In the genomic region with DNA sequence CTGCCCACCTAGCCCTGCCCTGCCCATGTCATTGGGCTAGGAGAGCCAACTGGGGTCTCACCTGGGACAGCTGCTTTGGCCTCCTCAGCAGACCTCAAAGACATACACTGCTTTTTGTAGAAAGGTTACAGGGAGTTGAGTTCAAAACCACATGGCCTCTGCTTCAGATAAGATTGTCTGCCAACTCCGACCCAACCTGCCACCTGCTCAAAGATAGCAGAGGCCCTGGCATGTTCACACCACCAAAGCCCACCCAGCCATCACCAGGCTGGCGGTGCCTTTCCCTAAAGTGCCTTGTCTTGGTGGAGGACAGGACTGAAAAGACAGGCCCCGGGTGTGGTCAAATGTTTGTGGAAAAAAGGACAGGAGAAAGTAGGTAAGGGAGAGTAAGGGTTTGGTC, we compare ENCODE assay signal across 1 mouse cellular context.
TF ChIP-seq lines count a peak whose summit lies in the region.

No protein-coding gene starts in this region.

TF ChIP-seq in MEL, 35 proteins besides CTCF, POLR2A, EP300 and RAD21:
- TF ChIP-seq ZKSCAN1 (IDR thresholded peaks at IDR 0.05; ENCODE audit: low read depth, low read length) = no peak
- peak; percentile 65 for TF ChIP-seq SIN3A (IDR thresholded peaks at IDR 0.05; ENCODE audit: low read length)
- no peak for TF ChIP-seq CHD2 (IDR thresholded peaks at IDR 0.05; ENCODE audit: low read length)
- peak; percentile 36; the same call in 1 of the 2 replicates for TF ChIP-seq MXI1 (IDR thresholded peaks at IDR 0.05; ENCODE audit: low read depth, low read length)
- peak; percentile 68 for TF ChIP-seq ETS1 (IDR thresholded peaks at IDR 0.05; ENCODE audit: low read depth, low read length)
- peak; percentile 84 for TF ChIP-seq TCF12 (IDR thresholded peaks at IDR 0.05; ENCODE audit: low read depth, low read length)
- no peak for TF ChIP-seq JUND (IDR thresholded peaks at IDR 0.05; ENCODE audit: low read depth, low read length)
- TF ChIP-seq MAZ (IDR thresholded peaks at IDR 0.05; ENCODE audit: low read depth, low read length) = no peak
- TF ChIP-seq GATA1 (IDR thresholded peaks at IDR 0.05; ENCODE audit: low read depth, low read length) = peak; percentile 76
- no peak for TF ChIP-seq ZC3H11A (IDR thresholded peaks at IDR 0.05; ENCODE audit: low read depth, low read length)
- TF ChIP-seq MAX (IDR thresholded peaks at IDR 0.05; ENCODE audit: low read length) = peak; percentile 76
- no peak for TF ChIP-seq HCFC1 (IDR thresholded peaks at IDR 0.05; ENCODE audit: low read depth, low read length)
- 0 out of 2 replicates have a peak, but pooled peaks have one; percentile 50 for TF ChIP-seq MYC (IDR thresholded peaks at IDR 0.05; ENCODE audit: low read depth, low read length)
- TF ChIP-seq KAT2A (conservative IDR thresholded peaks at IDR 0.05; ENCODE audit: low read depth, low read length) = no peak
- peak; percentile 43; the same call in 1 of the 2 replicates for TF ChIP-seq USF1 (IDR thresholded peaks at IDR 0.05; ENCODE audit: low read depth, low read length)
- no peak for TF ChIP-seq NELFE (IDR thresholded peaks at IDR 0.05; ENCODE audit: low read depth, low read length)
- no peak for TF ChIP-seq ELF1 (IDR thresholded peaks at IDR 0.05; ENCODE audit: low read depth, low read length)
- no peak for TF ChIP-seq ZNF384 (IDR thresholded peaks at IDR 0.05; ENCODE audit: low read depth, low read length)
- TF ChIP-seq POLR2AphosphoS5 (IDR thresholded peaks at IDR 0.05; ENCODE audit: borderline replicate concordance, low read depth, low read length) = no peak
- peak; percentile 51 for TF ChIP-seq RCOR1 (IDR thresholded peaks at IDR 0.05; ENCODE audit: low read depth, low read length)
- TF ChIP-seq NRF1 (IDR thresholded peaks at IDR 0.05; ENCODE audit: insufficient read depth, low read depth, low read length, poor library complexity, severe bottlenecking) = no peak
- no peak for TF ChIP-seq TBP (IDR thresholded peaks at IDR 0.05; ENCODE audit: low read depth, low read length)
- TF ChIP-seq UBTF (IDR thresholded peaks at IDR 0.05; ENCODE audit: borderline replicate concordance, insufficient read depth, low read depth, low read length) = no peak
- TF ChIP-seq MEF2A (IDR thresholded peaks at IDR 0.05; ENCODE audit: extremely low read depth, insufficient replicate concordance, low read depth, low read length, poor library complexity, severe bottlenecking) = no peak
- TF ChIP-seq BHLHE40 (IDR thresholded peaks at IDR 0.05; ENCODE audit: borderline replicate concordance, low read depth, low read length) = no peak
- no peak for TF ChIP-seq E2F4 (IDR thresholded peaks at IDR 0.05; ENCODE audit: borderline replicate concordance, low read depth, low read length)
- TF ChIP-seq SMC3 (IDR thresholded peaks at IDR 0.05; ENCODE audit: low read depth, low read length) = no peak
- TF ChIP-seq CHD1 (IDR thresholded peaks at IDR 0.05; ENCODE audit: low read depth, low read length) = no peak
- TF ChIP-seq TAL1 (IDR thresholded peaks at IDR 0.05; ENCODE audit: low read length) = peak; percentile 59
- TF ChIP-seq MYB (IDR thresholded peaks at IDR 0.05; ENCODE audit: low read depth, low read length) = no peak
- no peak for TF ChIP-seq MAFK (IDR thresholded peaks at IDR 0.05; ENCODE audit: borderline replicate concordance, low read depth, low read length)
- TF ChIP-seq GABPA (IDR thresholded peaks at IDR 0.05; ENCODE audit: low read depth, low read length) = no peak
- TF ChIP-seq USF2 (IDR thresholded peaks at IDR 0.05; ENCODE audit: borderline replicate concordance in 1 of 2, insufficient read depth in 1 of 2, low read depth in 1 of 2, low read length in 2 of 2) = no peak
- no peak for TF ChIP-seq ZMIZ1 (IDR thresholded peaks at IDR 0.05; ENCODE audit: low read depth, low read length)
- no peak for TF ChIP-seq POLR2AphosphoS2 (IDR thresholded peaks at IDR 0.05; ENCODE audit: low read length)
